Mouse (Mus musculus) ES-Bruce4 (cell line): ENCODE measurements around the gene Srpx2.

Experiments
- EP300 ChIP-seq: IDR thresholded peaks from 2 replicates; pipeline ENCODE4 v1.6.1; 2011; ENCODE audit warnings: low read depth, low read length; ENCODE audit not compliant: insufficient read depth
- POLR2A ChIP-seq: IDR thresholded peaks from one replicate; pipeline ENCODE4 v1.8.1; 2011; ENCODE audit warnings: low read length; ENCODE audit not compliant: insufficient read depth

DNA sequence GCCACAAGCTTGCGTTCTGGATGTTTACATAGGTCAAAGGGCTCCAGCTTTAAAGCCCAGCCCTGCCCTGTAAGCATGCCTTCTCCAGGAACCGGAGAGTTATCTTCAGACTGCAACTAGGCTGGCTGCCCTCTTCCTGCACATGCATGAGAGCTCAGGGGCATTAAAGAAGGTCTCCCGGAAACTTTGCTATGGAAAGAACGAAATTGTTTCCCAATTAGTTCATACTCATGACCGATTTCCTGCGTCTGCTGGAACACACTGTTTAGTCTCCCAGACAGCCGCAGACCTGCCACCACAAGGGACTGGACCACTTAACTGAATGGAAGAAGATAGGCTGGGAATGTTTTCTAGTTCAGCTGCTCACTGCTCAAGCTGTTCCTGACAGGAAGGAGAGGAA lies 6.0 kb downstream of the Srpx2 start:
- TF ChIP-seq POLR2A (no peak), EP300 (no peak)
